Mouse (Mus musculus) heart, postnatal 25 days (tissue): ENCODE results near the gene C130032M10Rik. TPM values are rescaled to one million over a fixed set of nuclear protein-coding genes. Genes with fewer than 3 reads are reported as not detected.

Experiments
- DNase-seq: peaks from one replicate; pipeline ENCODE4 v3.0.0; 2022; ENCODE audit warnings: low spot score
- intact Hi-C: fragments of 180-260 bp; cut with DNase I; formaldehyde crosslinking; loops from one replicate; pipeline ENCODE4 v1.15.1; 2025
- total RNA-seq, 2 experiments: library from RNA; stranded (reverse); gene quantifications; 2 replicates each; pipeline ENCODE4 v1.2.3; 2021

The C130032M10Rik gene
- total RNA-seq, 2 experiments from 2014 or later = not detected

GRCm38 (mm10) chr9:114544754-114545393, 29.4 kb downstream of the C130032M10Rik start:
- intact Hi-C loops = no loop called here
- DNase-seq = no peak

- DNase-seq = no peak
- intact Hi-C loops = no loop called here
Observed at GRCm38 (mm10) chr9:114546765-114547164, 31.3 kb downstream of the C130032M10Rik start.

- intact Hi-C loops = no loop called here
- no peak for DNase-seq
Observed at GRCm38 (mm10) chr9:114547643-114548077, 32.2 kb downstream of the C130032M10Rik start.

- intact Hi-C loops = no loop called here
- DNase-seq = no peak
Observed at GRCm38 (mm10) chr9:114548496-114548895, 33.0 kb downstream of the C130032M10Rik start.

GRCm38 (mm10) chr9:114549117-114549516, 33.6 kb downstream of the C130032M10Rik start:
- intact Hi-C loops = no loop called here
- DNase-seq = no peak

GRCm38 (mm10) chr9:114550033-114550432, 34.5 kb downstream of the C130032M10Rik start:
- intact Hi-C loops = no loop called here
- DNase-seq = no peak

- DNase-seq = no peak
- intact Hi-C loops = no loop called here
Observed at GRCm38 (mm10) chr9:114553828-114554227, 38.3 kb downstream of the C130032M10Rik start.

GRCm38 (mm10) chr9:114554355-114554979, 39.0 kb downstream of the C130032M10Rik start:
- intact Hi-C loops = no loop called here
- DNase-seq = no peak

GRCm38 (mm10) chr9:114556276-114556855, 40.9 kb downstream of the C130032M10Rik start:
- no peak for DNase-seq
- intact Hi-C loops = no loop called here

- intact Hi-C loops = no loop called here
- DNase-seq = no peak
Observed at GRCm38 (mm10) chr9:114557086-114557485, 41.6 kb downstream of the C130032M10Rik start.

- DNase-seq = no peak
- intact Hi-C loops = no loop called here
Observed at GRCm38 (mm10) chr9:114560141-114560540, 44.6 kb downstream of the C130032M10Rik start.

- DNase-seq = no peak
- intact Hi-C loops = no loop called here
Observed at GRCm38 (mm10) chr9:114560771-114561670, 45.5 kb downstream of the C130032M10Rik start.

GRCm38 (mm10) chr9:114561671-114561971, 46.1 kb downstream of the C130032M10Rik start:
- no peak for DNase-seq
- intact Hi-C loops = no loop called here

GRCm38 (mm10) chr9:114562031-114562918, 46.8 kb downstream of the C130032M10Rik start:
- intact Hi-C loops = no loop called here

GRCm38 (mm10) chr9:114562919-114563751, 47.6 kb downstream of the C130032M10Rik start:
- no peak for DNase-seq
- intact Hi-C loops = no loop called here

More at GRCm38 (mm10) chr9:114562031-114562918, 46.8 kb downstream of the C130032M10Rik start:
- DNase-seq = no peak

GRCm38 (mm10) chr9:114563761-114564606, 48.5 kb downstream of the C130032M10Rik start, which contains the start of gene Trim71:
Gene Trim71 (minus strand): TSS chr9:114564369.
- intact Hi-C loops = no loop called here
- DNase-seq = no peak

- no peak for DNase-seq
- intact Hi-C loops = no loop called here
Observed at GRCm38 (mm10) chr9:114564667-114565066, 49.2 kb downstream of the C130032M10Rik start.
